Mouse (Mus musculus): ENCODE measurements around the gene Gata3. TPM values are rescaled to one million over a fixed set of nuclear protein-coding genes. Genes with fewer than 3 reads are reported as not detected.

Gene Gata3
- polyA plus RNA-seq, 2 experiments, result 6.9 to 29.4 TPM

GRCm38 (mm10) chr2:9852851-9853576 lies 36.8 kb downstream of the Gata3 start:
- H3K4me1 ChIP-seq (ENCODE audit: control insufficient read depth, insufficient read depth, low read length), result no peaks in the 10 kb centered on the region
- ATAC-seq (ENCODE audit: low FRiP score, low read depth) (no peak), DNase-seq (ENCODE audit: low spot score) (no peak)
- no peaks in the 10 kb centered on the region for H3K36me3 ChIP-seq (ENCODE audit: control insufficient read depth, insufficient read depth, low read length)
- no peaks in the 10 kb centered on the region for H3K9me3 ChIP-seq (ENCODE audit: control insufficient read depth, low read length)
- no peak overlapping the region for H3K27ac ChIP-seq (replicated peaks; ENCODE audit: low read depth, low read length)
- TF ChIP-seq POLR2A (IDR thresholded peaks at IDR 0.05; ENCODE audit: borderline replicate concordance, extremely low read depth, insufficient read depth, insufficient read length), result no peak
- H3K4me3 ChIP-seq (replicated peaks; ENCODE audit: low read length), result no peak overlapping the region
- no peaks in the 10 kb centered on the region for H3K27me3 ChIP-seq (ENCODE audit: control insufficient read depth, insufficient read depth, low read length)
- H3K9ac ChIP-seq (ENCODE audit: low read depth, low read length, severe bottlenecking), result no peak overlapping the region
- H3K4me2 ChIP-seq (replicated peaks; ENCODE audit: low read depth, low read length, severe bottlenecking), result no peak overlapping the region
- WGBS, result 39% methylated on average over 13 of the region's 13 CpGs

GRCm38 (mm10) chr2:9835195-9835594 lies 54.6 kb downstream of the Gata3 start:
- H3K4me1 ChIP-seq (ENCODE audit: control insufficient read depth, insufficient read depth, low read length), result no peaks in the 10 kb centered on the region
- DNase-seq (ENCODE audit: low spot score) (no peak), ATAC-seq (ENCODE audit: low FRiP score, low read depth) (no peak)
- H3K9ac ChIP-seq (ENCODE audit: low read depth, low read length, severe bottlenecking), result no peak overlapping the region
- H3K27ac ChIP-seq (replicated peaks; ENCODE audit: low read depth, low read length), result no peak overlapping the region
- no peaks in the 10 kb centered on the region for H3K27me3 ChIP-seq (ENCODE audit: control insufficient read depth, insufficient read depth, low read length)
- TF ChIP-seq POLR2A (IDR thresholded peaks at IDR 0.05; ENCODE audit: borderline replicate concordance, extremely low read depth, insufficient read depth, insufficient read length), result no peak
- no peaks in the 10 kb centered on the region for H3K9me3 ChIP-seq (ENCODE audit: control insufficient read depth, low read length)
- WGBS, result 44% methylated on average over 7 of the region's 7 CpGs
- no peak overlapping the region for H3K4me2 ChIP-seq (replicated peaks; ENCODE audit: low read depth, low read length, severe bottlenecking)
- H3K4me3 ChIP-seq (replicated peaks; ENCODE audit: low read length), result no peak overlapping the region
- no peaks in the 10 kb centered on the region for H3K36me3 ChIP-seq (ENCODE audit: control insufficient read depth, insufficient read depth, low read length)

GRCm38 (mm10) chr2:9833712-9834111 lies 56.1 kb downstream of the Gata3 start:
- TF ChIP-seq POLR2A (IDR thresholded peaks at IDR 0.05; ENCODE audit: borderline replicate concordance, extremely low read depth, insufficient read depth, insufficient read length), result no peak
- ATAC-seq (ENCODE audit: low FRiP score, low read depth), result no peak
- 75% methylated on average over 7 of the region's 7 CpGs for WGBS

GRCm38 (mm10) chr2:9827624-9828023 lies 62.2 kb downstream of the Gata3 start:
- Histone ChIP-seq H3K27ac (replicated peaks; ENCODE audit: low read depth, low read length) (no peak overlapping the region), H3K4me2 (replicated peaks; ENCODE audit: low read depth, low read length, severe bottlenecking) (no peak overlapping the region), H3K36me3 (ENCODE audit: control insufficient read depth, insufficient read depth, low read length) (no peaks in the 10 kb centered on the region), H3K4me1 (ENCODE audit: control insufficient read depth, insufficient read depth, low read length) (no peaks in the 10 kb centered on the region), H3K4me3 (replicated peaks; ENCODE audit: low read length) (no peak overlapping the region), H3K9me3 (ENCODE audit: control insufficient read depth, low read length) (no peaks in the 10 kb centered on the region), H3K27me3 (ENCODE audit: control insufficient read depth, insufficient read depth, low read length) (no peaks in the 10 kb centered on the region), H3K9ac (ENCODE audit: low read depth, low read length, severe bottlenecking) (no peak overlapping the region)
- TF ChIP-seq POLR2A (IDR thresholded peaks at IDR 0.05; ENCODE audit: borderline replicate concordance, extremely low read depth, insufficient read depth, insufficient read length), result no peak
- WGBS, result 33% methylated on average over 3 of the region's 3 CpGs
- DNase-seq (ENCODE audit: low spot score) (no peak), ATAC-seq (ENCODE audit: low FRiP score, low read depth) (no peak)

More at GRCm38 (mm10) chr2:9833712-9834111, 56.1 kb downstream of the Gata3 start:
- Histone ChIP-seq H3K27ac (replicated peaks; ENCODE audit: low read depth, low read length) (no peak overlapping the region), H3K9ac (ENCODE audit: low read depth, low read length, severe bottlenecking) (no peak overlapping the region), H3K4me1 (ENCODE audit: control insufficient read depth, insufficient read depth, low read length) (no peaks in the 10 kb centered on the region), H3K9me3 (ENCODE audit: control insufficient read depth, low read length) (no peaks in the 10 kb centered on the region), H3K36me3 (ENCODE audit: control insufficient read depth, insufficient read depth, low read length) (no peaks in the 10 kb centered on the region), H3K4me3 (replicated peaks; ENCODE audit: low read length) (no peak overlapping the region), H3K4me2 (replicated peaks; ENCODE audit: low read depth, low read length, severe bottlenecking) (no peak overlapping the region), H3K27me3 (ENCODE audit: control insufficient read depth, insufficient read depth, low read length) (no peaks in the 10 kb centered on the region)
- DNase-seq (ENCODE audit: low spot score), result no peak

- Histone ChIP-seq H3K9me3 (ENCODE audit: control insufficient read depth, low read length) (no peaks in the 10 kb centered on the region), H3K4me3 (replicated peaks; ENCODE audit: low read length) (no peak overlapping the region), H3K4me1 (ENCODE audit: control insufficient read depth, insufficient read depth, low read length) (no peaks in the 10 kb centered on the region), H3K9ac (ENCODE audit: low read depth, low read length, severe bottlenecking) (no peak overlapping the region), H3K36me3 (ENCODE audit: control insufficient read depth, insufficient read depth, low read length) (no peaks in the 10 kb centered on the region), H3K4me2 (replicated peaks; ENCODE audit: low read depth, low read length, severe bottlenecking) (no peak overlapping the region), H3K27ac (replicated peaks; ENCODE audit: low read depth, low read length) (no peak overlapping the region), H3K27me3 (ENCODE audit: control insufficient read depth, insufficient read depth, low read length) (no peaks in the 10 kb centered on the region)
- no peak for DNase-seq (ENCODE audit: low spot score)
- no peak for TF ChIP-seq POLR2A (IDR thresholded peaks at IDR 0.05; ENCODE audit: borderline replicate concordance, extremely low read depth, insufficient read depth, insufficient read length)
- ATAC-seq (ENCODE audit: low FRiP score, low read depth), result no peak
- 90% methylated on average over 8 of the region's 8 CpGs for WGBS
Observed at GRCm38 (mm10) chr2:9820611-9821010, 69.2 kb downstream of the Gata3 start.
